In the genomic region with DNA sequence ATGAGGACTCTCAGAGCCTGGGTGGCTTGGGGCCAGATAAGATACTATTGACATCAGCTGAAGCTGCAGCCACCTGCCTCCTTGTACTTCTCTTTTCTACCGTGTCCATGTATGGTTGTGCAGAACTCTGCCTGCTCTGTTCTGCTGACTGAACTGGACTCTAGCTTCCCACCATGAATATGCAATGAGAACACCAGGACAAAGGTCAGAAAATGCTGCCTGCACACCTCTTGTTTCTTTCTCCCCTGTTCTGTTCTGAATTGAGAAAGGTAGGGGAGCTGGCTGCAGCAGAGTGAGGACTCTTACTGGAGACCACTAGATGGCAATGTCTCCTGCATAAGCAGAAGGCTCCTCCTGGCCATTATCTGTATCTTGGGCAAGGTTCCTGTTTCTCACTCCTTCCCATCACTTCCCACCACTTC, we compare ENCODE assay signal across 9 mouse cellular contexts. TPM values are rescaled to one million over a fixed set of nuclear protein-coding genes. Genes with fewer than 3 reads are reported as not detected.
DNase-seq lines count a peak whose midpoint lies in the region.
"Had no signal": no experiment of that assay in that cellular context is flagged by ENCODE, and none has a peak within 500 bp of the region (broad histone marks: within the 10 kb centered on the region; RNA-seq: fewer than 3 reads in every experiment).

No protein-coding gene starts in this region.

- no peaks in the 10 kb centered on the region for H3K36me3 ChIP-seq in heart, embryonic 10.5 days
- H3K36me3 ChIP-seq: limb, embryonic 13.5 days had no signal

- peaks cover 18% of the 10 kb centered on the region; the same call in 1 of the 2 replicates for H3K27me3 ChIP-seq in heart, embryonic 10.5 days (ENCODE audit: insufficient read depth, poor library complexity, severe bottlenecking)
- H3K27me3 ChIP-seq: limb, embryonic 13.5 days had no signal

- no peak overlapping the region for H3K4me3 ChIP-seq in heart, embryonic 10.5 days
- H3K4me3 ChIP-seq: limb, embryonic 13.5 days had no signal

- no peak overlapping the region for H3K27ac ChIP-seq in heart, embryonic 10.5 days
- H3K27ac ChIP-seq: limb, embryonic 13.5 days had no signal

- WGBS in heart, embryonic 10.5 days, result 67% methylated on average over 1 of the region's 1 CpGs

- intact Hi-C loops in left cerebral cortex, postnatal 36 days (cut with DNase I), result loop anchor here (5.0 kb wide), 2 partner anchors 159 to 489 kb away; no protein-coding TSS in a partner anchor

- H3K9me3 ChIP-seq in heart, embryonic 10.5 days, result no peaks in the 10 kb centered on the region
- H3K9me3 ChIP-seq: limb, embryonic 13.5 days had no signal

- H3K4me1 ChIP-seq in heart, embryonic 10.5 days, result peaks cover 5% of the 10 kb centered on the region
- H3K4me1 ChIP-seq: limb, embryonic 13.5 days had no signal

- peak; percentile 18 to 25 for DNase-seq in heart, adult 18-20 months
- DNase-seq in heart, embryonic 10.5 days (ENCODE audit: low spot score), result no peak
- peak; percentile 47 for DNase-seq in ES-CJ7 (ENCODE audit: low read depth, low spot score)
- peak; percentile 56 to 71 for DNase-seq in cerebellum, postnatal 10 days
- peak; percentile 51 for DNase-seq in induced T-regulatory cell, adult 2 months (ENCODE audit: low read depth)
- peak; percentile 18 to 22 for DNase-seq in left cerebral cortex, postnatal 36 days (ENCODE audit: low spot score in 2 of 2)
- DNase-seq in right cerebral cortex, postnatal 10 days (ENCODE audit: low spot score in 2 of 2), result peak; percentile 40 to 48
- no peak for DNase-seq in natural killer cell, adult 2 months (ENCODE audit: low spot score in 2 of 2)

RNA-seq across cellular contexts. Expression of a gene that starts 6.3 kb away (rescaled TPM):
- total RNA-seq in heart, adult 18-20 months (2021), result not detected
- polyA plus RNA-seq in heart, embryonic 10.5 days (2016; fragmentation: Nextera tagmentation; extraction: Ambion mirVana), result 0.16 and 0.35 TPM in 2 replicates
- under 1 TPM; 0.27 to 0.86 TPM for total RNA-seq in left cerebral cortex, postnatal 36 days (2021)

RNA-seq across cellular contexts. Expression of a gene that starts 39.6 kb away (rescaled TPM):
- total RNA-seq in heart, adult 18-20 months (2021), result under 1 TPM in 1 of 2 experiments, not detected in 1; 0.33 TPM
- not detected in 2 replicates for polyA plus RNA-seq in heart, embryonic 10.5 days (2016; fragmentation: Nextera tagmentation; extraction: Ambion mirVana)
- under 1 TPM in 1 of 2 experiments, not detected in 1; 0.14 TPM for total RNA-seq in left cerebral cortex, postnatal 36 days (2021)

RNA-seq across cellular contexts. Expression of a gene that starts 40.0 kb away (rescaled TPM):
- not detected for total RNA-seq in heart, adult 18-20 months (2021)
- polyA plus RNA-seq in heart, embryonic 10.5 days (2016; fragmentation: Nextera tagmentation; extraction: Ambion mirVana), result not detected in 2 replicates
- total RNA-seq in left cerebral cortex, postnatal 36 days (2021), result 10 to 100 TPM; 17.9 to 21.2 TPM
- polyA plus RNA-seq: limb, embryonic 13.5 days had no signal

Comparison
In these comparisons a context has a peak if more than half of its experiments do, and no peak if none do; other contexts are left out.
1. DNase-seq: peak in heart, adult 18-20 months (2 of 2), ES-CJ7 (single experiment), cerebellum, postnatal 10 days (2 of 2), induced T-regulatory cell, adult 2 months (single experiment), left cerebral cortex, postnatal 36 days (2 of 2) and right cerebral cortex, postnatal 10 days (2 of 2); none in heart, embryonic 10.5 days (single experiment) and natural killer cell, adult 2 months (0 of 2).
2. RNA of a gene that starts 40.0 kb away (total RNA-seq): 17.9 to 21.2 TPM in left cerebral cortex, postnatal 36 days; not detected in heart, adult 18-20 months; every median in the first group is over 10 times any median in the second.